Mouse (Mus musculus) stomach, embryonic 16.5 days (tissue): ENCODE results near the gene Sema5b. TPM values are rescaled to one million over a fixed set of nuclear protein-coding genes. Genes with fewer than 3 reads are reported as not detected.

ENCODE experiments used
- ATAC-seq: fragments of 200-750 bp; cut with Nextera tagmentation; 2 replicates; pipeline ENCODE4 v1.8.0; 2017; ENCODE audit warnings: moderate number of reproducible peaks, moderate TSS enrichment; ENCODE audit not compliant: insufficient read depth, low FRiP score
- H3K27ac ChIP-seq: fragments of 300-500 bp; sonication (generic); 2 replicates; pipeline ENCODE4 v1.5.1; 2014; ENCODE audit warnings: low read length
- H3K27me3 ChIP-seq: fragments of 300-500 bp; sonication (generic); 2 replicates; pipeline ENCODE4 v1.6.1; 2014; ENCODE audit warnings: low read length, control low read depth, mixed read lengths; ENCODE audit not compliant: control insufficient read depth, insufficient read depth
- H3K36me3 ChIP-seq: fragments of 300-500 bp; sonication (generic); 2 replicates; pipeline ENCODE4 v1.6.1; 2014; ENCODE audit warnings: low read length; ENCODE audit not compliant: control insufficient read depth, insufficient read depth
- H3K4me1 ChIP-seq: fragments of 300-500 bp; sonication (generic); 2 replicates; pipeline ENCODE4 v1.6.1; 2014; ENCODE audit warnings: low read length, control low read depth, mixed read lengths; ENCODE audit not compliant: control insufficient read depth, insufficient read depth
- H3K4me2 ChIP-seq: fragments of 300-500 bp; sonication (generic); 2 replicates; pipeline ENCODE4 v1.6.1; 2014; ENCODE audit warnings: low read depth, low read length, mixed read lengths
- H3K4me3 ChIP-seq: fragments of 300-500 bp; sonication (generic); replicated peaks from 2 replicates; pipeline ENCODE4 v1.5.1; 2014; ENCODE audit warnings: mild to moderate bottlenecking, low read length
- H3K9ac ChIP-seq: fragments of 300-500 bp; sonication (generic); 2 replicates; pipeline ENCODE4 v1.6.1; 2014; ENCODE audit warnings: low read length
- H3K9me3 ChIP-seq: fragments of 300-500 bp; sonication (generic); replicated peaks from 2 replicates; pipeline ENCODE4 v1.6.1; 2016; ENCODE audit warnings: low read length, control low read depth; ENCODE audit not compliant: control insufficient read depth
- WGBS: fragments of 180-500 bp; shearing (Covaris S2); extraction: QIAGEN DNeasy Blood & Tissue Kit; methylation state at CpG from one replicate; pipeline ENCODE4 v1.1.7; 2014; 5-methylcytosine and 5-hydroxymethylcytosine counted together
- polyA plus RNA-seq: library from polyadenylated mRNA; unstranded; fragments of >200 nt; fragmentation: Nextera tagmentation; extraction: Ambion mirVana; gene quantifications from 2 replicates; pipeline ENCODE4 v1.2.1, GENCODE M21; 2015

The Sema5b gene
- polyA plus RNA-seq, 1 experiment from 2014 or later, result 5.3 TPM

DNA sequence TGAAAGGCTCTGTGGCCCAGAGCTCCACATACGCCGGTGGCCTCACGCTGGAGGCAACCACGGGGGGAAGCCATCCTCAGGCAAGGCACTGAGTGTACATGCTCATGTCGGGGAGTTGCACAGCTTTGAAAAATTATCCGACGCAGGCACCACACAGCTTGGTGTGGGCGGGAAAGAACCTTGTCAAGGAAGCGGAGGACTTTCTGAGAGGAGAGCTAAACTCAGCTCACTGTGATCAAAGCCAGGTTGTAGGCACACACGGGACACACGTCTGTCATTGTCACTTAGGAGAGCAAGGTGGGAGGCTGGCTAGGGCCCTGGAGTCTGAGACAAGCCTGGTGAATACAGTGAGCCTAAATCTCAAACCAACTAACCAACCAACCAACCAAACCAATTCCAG is 160.9 kb downstream of the Sema5b start:
- Histone ChIP-seq H3K9me3 (no peaks in the 10 kb centered on the region), H3K4me1 (no peaks in the 10 kb centered on the region), H3K27me3 (no peaks in the 10 kb centered on the region), H3K4me2 (no peak overlapping the region), H3K9ac (no peak overlapping the region), H3K36me3 (peaks cover 6% of the 10 kb centered on the region; the same call in 1 of the 2 replicates), H3K27ac (no peak overlapping the region), H3K4me3 (no peak overlapping the region)
- WGBS, result 58% methylated on average over 11 of the region's 11 CpGs
- ATAC-seq, result no peak

DNA sequence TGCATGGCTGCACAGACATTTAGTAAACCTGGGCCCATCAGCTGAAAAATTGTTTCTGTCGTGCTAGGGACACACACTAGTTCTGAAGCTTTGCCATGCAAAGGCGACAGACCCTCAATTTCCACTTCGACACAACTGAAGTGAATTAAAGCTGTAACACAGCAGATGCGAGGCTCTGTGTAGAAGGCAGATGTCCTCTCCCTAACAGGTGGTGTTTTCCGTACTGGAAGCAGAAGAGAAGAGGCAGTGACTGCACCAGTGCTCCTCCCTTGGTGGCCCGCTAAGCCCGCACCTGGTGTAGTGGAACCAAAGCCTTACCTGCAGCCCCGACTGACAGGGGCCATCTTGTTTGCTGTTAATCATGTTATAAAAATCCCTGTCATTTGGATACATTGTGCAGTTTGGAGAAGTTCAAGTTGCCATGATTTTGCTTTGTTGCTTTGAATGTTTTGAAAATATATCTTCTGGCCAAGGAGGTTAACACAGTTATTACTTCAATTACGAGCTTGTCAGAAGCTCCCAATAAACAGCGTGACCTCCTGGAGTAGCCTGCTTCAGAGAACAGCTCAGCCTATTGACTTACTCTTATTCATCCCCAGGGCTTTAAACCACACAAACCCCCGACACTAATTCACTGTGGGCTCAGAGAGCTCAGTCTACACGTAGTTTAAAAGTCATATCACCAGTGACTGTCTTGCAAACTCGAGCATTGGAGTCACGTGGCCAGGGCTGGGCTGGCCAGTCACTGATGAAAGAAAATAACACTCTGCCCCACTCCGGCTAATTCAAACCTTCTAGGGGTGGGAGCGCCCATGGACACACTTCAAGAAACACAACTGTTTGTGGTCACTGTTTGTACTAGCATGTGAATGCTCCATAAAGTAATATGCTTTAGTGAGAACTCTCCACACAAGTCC is 163.1 kb downstream of the Sema5b start:
- no peak overlapping the region for H3K4me2 ChIP-seq
- WGBS, result 82% methylated on average over 16 of the region's 16 CpGs
- no peak for ATAC-seq
- H3K4me3 ChIP-seq, result no peak overlapping the region
- H3K27me3 ChIP-seq, result no peaks in the 10 kb centered on the region
- no peaks in the 10 kb centered on the region for H3K9me3 ChIP-seq
- no peak overlapping the region for H3K27ac ChIP-seq
- no peaks in the 10 kb centered on the region for H3K4me1 ChIP-seq
- H3K9ac ChIP-seq, result no peak overlapping the region
- no peaks in the 10 kb centered on the region for H3K36me3 ChIP-seq

DNA sequence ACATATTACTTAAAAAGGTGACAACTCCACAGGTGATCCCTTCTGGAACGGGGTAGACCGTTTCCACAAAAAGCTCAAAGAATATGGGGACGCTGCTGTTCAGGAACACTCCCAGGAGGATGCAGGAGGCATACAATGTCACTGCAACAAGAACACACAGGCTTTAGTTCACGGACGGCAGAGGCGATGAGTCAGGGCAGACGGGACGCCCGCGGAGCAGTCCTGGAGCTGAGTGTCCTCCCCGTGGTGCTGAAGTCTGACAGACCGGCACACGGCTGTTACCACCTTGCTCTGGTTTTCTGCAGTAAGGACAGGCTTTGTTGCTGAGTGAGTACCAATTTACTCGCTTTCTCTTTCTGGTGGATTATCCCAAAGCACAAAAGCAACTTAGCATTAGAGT is 163.9 kb downstream of the Sema5b start:
- Histone ChIP-seq H3K27me3 (no peaks in the 10 kb centered on the region), H3K4me2 (no peak overlapping the region), H3K9ac (no peak overlapping the region), H3K4me3 (no peak overlapping the region), H3K27ac (no peak overlapping the region), H3K4me1 (no peaks in the 10 kb centered on the region), H3K9me3 (no peaks in the 10 kb centered on the region), H3K36me3 (no peaks in the 10 kb centered on the region)
- ATAC-seq, result no peak
- WGBS, result 84% methylated on average over 14 of the region's 14 CpGs

DNA sequence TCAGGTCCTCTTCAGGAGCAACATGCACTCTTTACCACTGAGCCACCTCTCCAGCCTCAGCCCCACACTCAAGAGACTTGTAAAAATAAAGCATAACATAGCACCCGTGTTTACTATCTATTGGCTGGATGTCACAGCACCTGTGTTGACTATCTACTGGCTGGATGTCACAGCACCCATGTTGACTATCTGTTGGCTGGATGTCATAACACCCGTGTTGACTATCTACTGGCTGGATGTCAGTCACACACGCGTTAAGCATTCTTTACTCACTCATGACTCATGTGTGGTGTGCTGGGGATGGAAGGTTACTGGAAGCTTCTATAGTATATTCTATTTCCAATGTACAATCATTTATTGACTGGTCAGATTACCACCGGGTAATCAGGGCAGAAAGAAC is 166.1 kb downstream of the Sema5b start:
- Histone ChIP-seq H3K9me3 (no peaks in the 10 kb centered on the region), H3K9ac (no peak overlapping the region), H3K27ac (no peak overlapping the region), H3K4me2 (no peak overlapping the region), H3K4me1 (no peaks in the 10 kb centered on the region; the same call in 1 of the 2 replicates), H3K4me3 (no peak overlapping the region), H3K36me3 (no peaks in the 10 kb centered on the region), H3K27me3 (no peaks in the 10 kb centered on the region)
- WGBS, result 80% methylated on average over 5 of the region's 5 CpGs
- no peak for ATAC-seq

DNA sequence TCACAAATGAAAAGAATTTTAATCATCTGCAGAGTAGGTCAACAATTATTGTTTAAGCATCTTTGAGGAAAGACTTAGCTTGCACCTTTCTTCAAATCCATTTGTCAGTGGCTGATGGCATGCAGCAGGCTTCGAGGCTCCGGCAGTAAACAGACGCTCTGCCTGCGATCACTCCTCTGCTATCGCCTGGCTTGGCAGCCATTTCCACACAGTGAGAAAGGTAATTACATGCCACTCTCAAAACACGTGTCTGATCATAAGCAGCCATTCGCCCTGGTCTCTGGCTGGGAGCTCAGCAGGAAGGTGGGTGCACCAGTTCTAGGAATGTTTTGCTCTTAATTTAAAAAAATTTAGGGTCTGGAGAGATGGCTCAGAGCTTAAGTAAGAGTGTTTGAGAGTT is 170.1 kb downstream of the Sema5b start:
- H3K27me3 ChIP-seq, result no peaks in the 10 kb centered on the region
- WGBS, result 27% methylated on average over 7 of the region's 7 CpGs
- H3K4me1 ChIP-seq, result no peaks in the 10 kb centered on the region; the same call in 1 of the 2 replicates
- H3K36me3 ChIP-seq, result no peaks in the 10 kb centered on the region
- H3K4me2 ChIP-seq, result no peak overlapping the region
- ATAC-seq, result no peak
- H3K9ac ChIP-seq, result no peak overlapping the region
- no peaks in the 10 kb centered on the region for H3K9me3 ChIP-seq
- no peak overlapping the region for H3K27ac ChIP-seq
- no peak overlapping the region for H3K4me3 ChIP-seq

DNA sequence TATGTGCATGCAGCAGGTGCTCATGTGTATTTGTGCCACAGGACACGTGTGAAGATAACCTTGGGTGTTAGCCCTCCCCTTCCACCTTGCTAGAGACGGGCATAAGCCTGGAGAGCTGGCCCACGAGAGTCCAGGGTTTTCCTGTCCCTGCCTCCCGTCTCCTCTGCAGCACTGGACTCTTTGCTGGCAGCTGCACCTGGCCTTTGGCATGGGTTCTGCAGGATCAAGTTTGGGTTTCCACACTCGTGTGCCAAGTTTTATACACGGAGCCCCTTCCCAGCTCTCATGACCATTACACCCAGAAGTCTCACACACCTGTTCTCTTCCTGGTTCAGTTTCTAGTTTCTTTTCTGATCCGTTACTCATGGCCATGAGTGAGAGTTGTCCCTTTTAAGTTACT is 172.7 kb downstream of the Sema5b start:
- Histone ChIP-seq H3K4me1 (no peaks in the 10 kb centered on the region; the same call in 1 of the 2 replicates), H3K9me3 (no peaks in the 10 kb centered on the region), H3K4me2 (no peak overlapping the region), H3K27ac (no peak overlapping the region), H3K27me3 (no peaks in the 10 kb centered on the region), H3K36me3 (no peaks in the 10 kb centered on the region), H3K9ac (no peak overlapping the region), H3K4me3 (no peak overlapping the region)
- ATAC-seq, result no peak
- 78% methylated on average over 7 of the region's 7 CpGs for WGBS

Other genes starting within 250 kb of the Sema5b start
- 46.2 and 47.2 TPM in 2 replicates for gene Sec22a, start 177.2 kb upstream of the Sema5b start, polyA plus RNA-seq
- gene Pdia5, start 50.3 kb upstream of the Sema5b start, polyA plus RNA-seq, result 57.3 and 57.5 TPM in 2 replicates
- 8.2 and 8.8 TPM in 2 replicates for gene Dirc2, start 228.2 kb downstream of the Sema5b start, polyA plus RNA-seq
- 12.7 and 13.3 TPM in 2 replicates for gene Hspbap1, start 229.2 kb downstream of the Sema5b start, polyA plus RNA-seq